Mouse (Mus musculus): ENCODE measurements around the gene Zbtb4.

Gene Zbtb4

GRCm38 (mm10) chr11:69801379-69801977, 35.8 kb downstream of the Zbtb4 start, which contains the start of gene Fgf11:
TSS of gene Fgf11 (minus strand) at chr11:69801857.
- DNase-seq = no peak

- DNase-seq = peak; percentile 89
Measured at GRCm38 (mm10) chr11:69802648-69803105, 37.0 kb downstream of the Zbtb4 start.

- DNase-seq = no peak
Measured at GRCm38 (mm10) chr11:69803328-69803727, 37.6 kb downstream of the Zbtb4 start.

GRCm38 (mm10) chr11:69803786-69804651, 38.3 kb downstream of the Zbtb4 start:
- peak; percentile 85 for DNase-seq

GRCm38 (mm10) chr11:69804652-69804940, 38.9 kb downstream of the Zbtb4 start:
- peak; percentile 10 for DNase-seq

- DNase-seq = no peak
Measured at GRCm38 (mm10) chr11:69804972-69805909, 39.5 kb downstream of the Zbtb4 start, which contains the start of gene Tmem102. TSS of gene Tmem102 (minus strand) at chr11:69805624.

GRCm38 (mm10) chr11:69806378-69806777, 40.7 kb downstream of the Zbtb4 start:
- DNase-seq = no peak

GRCm38 (mm10) chr11:69807641-69808040, 41.9 kb downstream of the Zbtb4 start:
- no peak for DNase-seq

- DNase-seq = no peak
Measured at GRCm38 (mm10) chr11:69810280-69810679, 44.6 kb downstream of the Zbtb4 start.

GRCm38 (mm10) chr11:69815155-69815554, 49.4 kb downstream of the Zbtb4 start, which contains the start of gene Gm39566:
TSS of gene Gm39566 (minus strand) at chr11:69815298.
- DNase-seq = peak; percentile 29

GRCm38 (mm10) chr11:69816520-69816919, 50.8 kb downstream of the Zbtb4 start:
- no peak for DNase-seq

- DNase-seq = no peak
Measured at GRCm38 (mm10) chr11:69818365-69818764, 52.7 kb downstream of the Zbtb4 start, which contains the start of gene Spem2. TSS of gene Spem2 (minus strand) at chr11:69818465.

- no peak for DNase-seq
Measured at GRCm38 (mm10) chr11:69818871-69819270, 53.2 kb downstream of the Zbtb4 start.

- no peak for DNase-seq
Measured at GRCm38 (mm10) chr11:69822080-69822479, 56.4 kb downstream of the Zbtb4 start, which contains the start of gene Spem1. TSS of gene Spem1 (minus strand) at chr11:69822180.

GRCm38 (mm10) chr11:69823456-69823855, 57.7 kb downstream of the Zbtb4 start:
- no peak for DNase-seq

- DNase-seq = peak; percentile 85
Measured at GRCm38 (mm10) chr11:69828832-69829231, 63.1 kb downstream of the Zbtb4 start.

- no peak for DNase-seq
Measured at GRCm38 (mm10) chr11:69833554-69833953, 67.8 kb downstream of the Zbtb4 start.

Data from retina, postnatal 1 day (tissue).